Mouse (Mus musculus) heart, embryonic 16.5 days (tissue): Measurements from ENCODE around the gene Ddi2. TPM values are rescaled to one million over a fixed set of nuclear protein-coding genes. Genes with fewer than 3 reads are reported as not detected.

ENCODE experiments used
- ATAC-seq: fragments of 200-750 bp; cut with Nextera tagmentation; replicated peaks from 2 replicates; pipeline ENCODE4 v1.8.0; 2017; ENCODE audit warnings: moderate number of reproducible peaks; ENCODE audit not compliant: insufficient read depth, low FRiP score; ENCODE audit errors: extremely low read depth
- H3K27ac ChIP-seq: fragments of 300-500 bp; sonication (generic); 2 replicates; pipeline ENCODE4 v1.5.1; 2014; ENCODE audit warnings: mild to moderate bottlenecking, low read length, control low read depth, moderate library complexity
- H3K27me3 ChIP-seq: fragments of 300-500 bp; sonication (generic); 2 replicates; pipeline ENCODE4 v1.6.1; 2014; ENCODE audit warnings: low read length, mixed read lengths; ENCODE audit not compliant: control insufficient read depth, insufficient read depth
- H3K36me3 ChIP-seq: fragments of 300-500 bp; sonication (generic); 2 replicates; pipeline ENCODE4 v1.6.1; 2014; ENCODE audit not compliant: control insufficient read depth, insufficient read depth
- H3K4me1 ChIP-seq: fragments of 300-500 bp; sonication (generic); 2 replicates; pipeline ENCODE4 v1.6.1; 2014; ENCODE audit warnings: low read length, mixed read lengths; ENCODE audit not compliant: control insufficient read depth, insufficient read depth
- H3K4me2 ChIP-seq: fragments of 300-500 bp; sonication (generic); 2 replicates; pipeline ENCODE4 v1.6.1; 2014; ENCODE audit warnings: low read depth, mild to moderate bottlenecking, control low read depth, low read length
- H3K4me3 ChIP-seq: fragments of 300-500 bp; sonication (generic); 2 replicates; pipeline ENCODE4 v1.5.1; 2014; ENCODE audit warnings: mild to moderate bottlenecking, control low read depth, low read length
- H3K9ac ChIP-seq: fragments of 300-500 bp; sonication (generic); 2 replicates; pipeline ENCODE4 v1.6.1; 2014; ENCODE audit warnings: low read length, control low read depth
- H3K9me3 ChIP-seq: fragments of 300-500 bp; sonication (generic); replicated peaks from 2 replicates; pipeline ENCODE4 v1.6.1; 2016; ENCODE audit warnings: low read length; ENCODE audit not compliant: control insufficient read depth
- WGBS: fragments of 180-500 bp; shearing (Covaris S2); extraction: QIAGEN DNeasy Blood & Tissue Kit; methylation state at CpG from one replicate; pipeline ENCODE4 v1.1.7; 2014; 5-methylcytosine and 5-hydroxymethylcytosine counted together
- polyA plus RNA-seq: library from polyadenylated mRNA; unstranded; fragments of >200 nt; fragmentation: Nextera tagmentation; extraction: Ambion mirVana; gene quantifications from 2 replicates; pipeline ENCODE4 v1.2.1, GENCODE M21; 2015

Gene Ddi2
- polyA plus RNA-seq, 1 experiment from 2014 or later = 14.1 TPM

DNA sequence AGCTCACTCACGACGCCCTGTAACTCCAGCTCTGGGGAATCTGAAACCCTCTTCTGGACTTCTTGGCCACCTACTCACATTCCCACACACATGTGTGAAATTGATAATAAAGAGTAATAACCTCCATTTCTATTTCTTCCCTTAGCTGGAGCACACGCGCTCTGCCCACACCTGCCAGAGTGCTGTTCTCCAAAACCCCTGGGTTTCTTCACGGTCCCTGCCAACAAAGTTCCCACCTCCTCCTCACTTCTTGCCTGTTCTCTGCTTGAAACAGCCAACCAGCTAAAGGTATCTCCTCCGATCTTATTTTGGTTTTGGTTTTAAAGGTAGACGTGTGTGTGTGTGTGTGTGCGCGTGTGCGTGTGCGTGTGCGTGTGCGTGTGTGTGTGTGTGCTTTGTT is 7.2 kb upstream of the Ddi2 start:
- Histone ChIP-seq H3K4me3 (no peak overlapping the region), H3K27ac (no peak overlapping the region), H3K4me1 (peaks cover 8% of the 10 kb centered on the region), H3K9me3 (no peaks in the 10 kb centered on the region), H3K9ac (no peak overlapping the region), H3K4me2 (no peak overlapping the region), H3K27me3 (no peaks in the 10 kb centered on the region), H3K36me3 (no peaks in the 10 kb centered on the region)
- ATAC-seq = no peak
- WGBS = 79% methylated on average over 13 of the region's 13 CpGs

DNA sequence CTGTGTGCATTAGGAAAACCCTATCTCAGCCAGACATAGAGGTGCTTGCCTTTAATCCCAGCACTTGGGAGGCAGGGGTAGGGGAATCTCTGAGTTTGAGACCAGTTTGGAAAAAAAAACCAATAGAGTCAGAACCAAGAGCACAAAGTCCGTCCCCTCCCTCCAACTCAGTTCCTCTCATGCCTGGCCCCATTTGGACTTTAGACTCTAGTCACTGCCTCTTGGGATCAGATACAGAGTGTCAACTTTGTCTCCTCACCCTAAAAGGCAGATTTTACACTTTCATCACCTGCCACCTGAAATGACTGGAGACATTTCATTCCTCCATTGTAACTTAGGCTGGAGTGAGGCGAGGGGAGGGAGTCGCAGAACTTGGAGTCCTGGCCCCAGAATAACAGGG is 6.0 kb upstream of the Ddi2 start:
- Histone ChIP-seq H3K36me3 (no peaks in the 10 kb centered on the region), H3K4me3 (no peak overlapping the region), H3K27me3 (no peaks in the 10 kb centered on the region), H3K9me3 (no peaks in the 10 kb centered on the region), H3K4me1 (peaks cover 2% of the 10 kb centered on the region; the same call in 1 of the 2 replicates), H3K9ac (no peak overlapping the region), H3K27ac (no peak overlapping the region), H3K4me2 (no peak overlapping the region)
- WGBS = 77% methylated on average over 3 of the region's 3 CpGs
- no peak for ATAC-seq

DNA sequence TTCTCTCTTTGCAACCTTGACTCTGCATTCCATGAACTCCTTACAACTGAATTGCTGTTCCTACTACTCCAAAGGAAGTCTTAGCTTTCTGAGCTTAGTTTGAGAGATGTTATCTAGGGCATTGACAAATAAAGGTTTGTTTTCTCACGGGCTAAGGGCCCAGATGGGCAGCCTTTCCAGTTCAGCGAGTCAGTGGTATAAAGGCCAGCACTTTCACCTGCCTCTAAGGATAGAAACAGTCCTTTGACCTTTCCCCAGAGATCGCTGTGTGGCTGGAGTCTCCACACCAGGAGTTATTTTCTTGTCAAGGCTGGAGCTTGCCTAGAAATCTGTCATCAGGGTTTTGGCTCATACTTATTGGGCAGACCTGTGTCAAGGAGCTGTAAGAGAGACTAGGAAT is 2.5 kb upstream of the Ddi2 start:
- H3K4me3 ChIP-seq = no peak overlapping the region
- H3K36me3 ChIP-seq = no peaks in the 10 kb centered on the region
- no peak overlapping the region for H3K27ac ChIP-seq
- H3K9ac ChIP-seq = no peak overlapping the region
- H3K9me3 ChIP-seq = no peaks in the 10 kb centered on the region
- no peaks in the 10 kb centered on the region for H3K27me3 ChIP-seq
- peaks cover 20% of the 10 kb centered on the region for H3K4me1 ChIP-seq
- WGBS = 50% methylated on average over 3 of the region's 3 CpGs
- no peak overlapping the region for H3K4me2 ChIP-seq
- ATAC-seq = no peak

DNA sequence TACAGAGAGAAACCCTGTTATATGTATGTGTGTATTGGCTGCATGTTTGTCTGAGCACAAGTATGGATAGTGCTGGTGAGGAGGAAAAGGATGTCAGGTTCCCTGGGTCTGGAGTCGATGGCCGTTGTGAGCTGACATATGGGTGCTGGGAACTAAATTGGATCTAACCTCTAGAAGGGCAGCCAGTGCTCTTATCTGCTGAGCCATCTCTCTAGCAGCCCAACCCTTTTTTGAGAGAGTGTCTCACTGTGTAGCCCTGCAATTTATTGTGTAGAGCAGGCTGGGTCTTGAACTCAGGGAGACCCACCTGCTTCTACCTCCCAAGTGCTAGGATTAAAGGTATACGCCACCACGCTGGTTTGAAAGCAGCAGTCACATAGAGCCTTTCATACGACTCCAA is 2.1 kb upstream of the Ddi2 start:
- Histone ChIP-seq H3K27me3 (no peaks in the 10 kb centered on the region), H3K4me3 (no peak overlapping the region), H3K9ac (no peak overlapping the region), H3K36me3 (peaks cover 2% of the 10 kb centered on the region; the same call in 1 of the 2 replicates), H3K4me1 (peaks cover 23% of the 10 kb centered on the region), H3K27ac (no peak overlapping the region), H3K4me2 (no peak overlapping the region), H3K9me3 (no peaks in the 10 kb centered on the region)
- 75% methylated on average over 5 of the region's 5 CpGs for WGBS
- no peak for ATAC-seq

DNA sequence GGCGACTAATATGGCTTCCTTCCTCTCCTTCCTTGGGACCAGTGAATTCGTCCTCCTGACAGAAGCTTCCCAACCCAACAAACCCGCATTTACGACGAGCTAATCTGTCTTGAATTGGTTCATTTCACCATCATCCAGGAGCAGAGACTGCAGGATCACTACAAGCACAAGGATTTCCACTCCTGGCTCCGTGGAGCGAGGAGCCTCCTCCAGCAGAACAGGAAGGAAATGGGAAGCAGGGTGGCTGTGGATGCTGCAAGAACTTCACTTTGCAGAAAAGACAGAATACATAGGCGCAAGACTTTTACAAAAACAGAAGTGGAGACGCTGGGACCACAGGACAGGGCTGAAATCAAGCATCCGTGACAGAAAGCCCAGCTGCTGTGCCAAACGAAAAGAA is 1.4 kb upstream of the Ddi2 start:
- Histone ChIP-seq H3K27me3 (no peaks in the 10 kb centered on the region), H3K4me2 (no peak overlapping the region), H3K4me1 (peaks cover 26% of the 10 kb centered on the region), H3K36me3 (peaks cover 5% of the 10 kb centered on the region; the same call in 1 of the 2 replicates), H3K4me3 (no peak overlapping the region), H3K9ac (no peak overlapping the region), H3K27ac (no peak overlapping the region), H3K9me3 (no peaks in the 10 kb centered on the region; the same call in 1 of the 2 replicates)
- ATAC-seq = no peak
- WGBS = 62% methylated on average over 11 of the region's 11 CpGs

DNA sequence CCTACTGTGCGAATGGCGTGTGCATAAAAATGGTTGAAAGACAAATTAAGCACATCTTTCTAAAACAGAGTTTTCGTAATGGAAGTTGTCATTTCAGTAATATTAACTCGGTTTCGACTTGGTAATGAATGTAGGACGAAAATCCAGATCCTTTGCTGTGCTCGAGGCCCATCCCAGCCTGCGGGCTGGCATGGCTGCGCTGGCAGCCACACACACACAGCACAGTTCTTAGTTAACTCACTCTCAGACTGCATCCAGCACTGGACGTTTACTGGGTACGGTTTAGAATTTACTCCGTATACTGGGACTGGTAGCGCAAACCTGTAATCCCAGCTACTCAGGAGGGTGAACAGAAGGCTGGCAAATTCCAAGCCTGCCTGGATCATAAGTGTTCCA is 452 bp upstream of the Ddi2 start:
- Histone ChIP-seq H3K27ac (peak overlapping the region; percentile 97), H3K4me3 (peak overlapping the region; percentile 99), H3K9ac (peak overlapping the region; percentile 99), H3K27me3 (no peaks in the 10 kb centered on the region), H3K4me1 (peaks cover 26% of the 10 kb centered on the region), H3K36me3 (peaks cover 5% of the 10 kb centered on the region; the same call in 1 of the 2 replicates), H3K4me2 (peak overlapping the region; percentile 92), H3K9me3 (no peaks in the 10 kb centered on the region; the same call in 1 of the 2 replicates)
- WGBS = 10% methylated on average over 13 of the region's 13 CpGs
- no peak for ATAC-seq

DNA sequence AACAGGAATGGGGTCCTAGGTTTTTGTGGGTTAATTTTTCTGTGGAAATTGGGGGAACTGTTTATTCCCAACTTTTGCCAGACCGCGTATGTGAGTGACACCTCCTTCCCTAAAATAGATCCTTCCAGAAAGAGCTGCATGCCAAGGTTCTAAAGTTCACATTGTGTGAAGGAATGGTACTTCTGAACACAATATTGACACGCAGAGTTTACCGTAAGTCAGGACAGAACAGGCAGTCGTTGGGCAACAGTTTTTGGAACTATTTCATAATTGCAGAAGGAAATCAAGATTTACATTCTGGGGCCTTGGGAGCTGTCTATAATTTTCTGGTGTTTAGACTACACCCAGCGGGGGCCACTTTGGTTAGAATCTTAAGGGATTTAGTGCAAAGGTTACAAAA is 1.3 kb downstream of the Ddi2 start:
- peaks cover 26% of the 10 kb centered on the region for H3K4me1 ChIP-seq
- 35% methylated on average over 6 of the region's 6 CpGs for WGBS
- peak overlapping the region; percentile 97 for H3K27ac ChIP-seq
- ATAC-seq = no peak
- peak overlapping the region; percentile 99 for H3K9ac ChIP-seq
- no peaks in the 10 kb centered on the region for H3K27me3 ChIP-seq
- peak overlapping the region; percentile 92 for H3K4me2 ChIP-seq
- no peaks in the 10 kb centered on the region; the same call in 1 of the 2 replicates for H3K9me3 ChIP-seq
- H3K4me3 ChIP-seq = peak overlapping the region; percentile 99
- H3K36me3 ChIP-seq = peaks cover 7% of the 10 kb centered on the region; the same call in 1 of the 2 replicates

DNA sequence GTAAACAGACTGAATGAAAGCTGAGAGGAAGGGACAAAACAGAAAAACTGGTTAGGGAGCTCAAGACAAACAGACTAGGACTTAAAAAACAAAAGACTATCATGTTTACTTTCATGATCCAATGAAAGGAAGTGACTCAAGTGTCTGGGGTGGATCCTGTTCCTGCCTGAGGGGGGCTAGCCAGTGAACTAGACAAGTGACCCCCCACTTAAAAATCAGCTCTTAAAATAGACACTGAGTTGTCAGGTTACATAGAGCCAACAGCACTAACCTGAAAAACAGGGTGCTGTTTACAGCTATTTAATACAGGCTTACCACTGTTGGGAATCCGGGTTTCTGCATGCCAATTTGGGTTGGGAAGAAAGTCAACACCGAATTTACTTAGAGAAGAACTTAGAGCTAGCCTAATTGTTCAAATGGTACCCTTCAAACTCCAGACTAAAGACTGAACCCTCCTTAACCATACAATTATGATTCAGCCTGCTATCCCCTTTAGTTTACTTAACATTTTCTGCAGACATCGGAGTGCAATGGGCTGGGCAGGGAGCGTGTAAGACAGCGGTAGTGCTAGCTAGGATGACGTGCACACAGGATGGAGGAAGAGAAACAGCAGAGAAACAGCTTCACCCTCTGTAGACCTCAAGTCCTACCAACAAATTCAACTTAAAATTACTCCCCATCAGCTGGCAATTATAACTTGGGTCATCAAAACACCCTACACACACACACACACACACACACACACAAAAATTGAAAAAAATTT is 2.3 kb downstream of the Ddi2 start:
- Histone ChIP-seq H3K36me3 (peaks cover 7% of the 10 kb centered on the region; the same call in 1 of the 2 replicates), H3K9ac (no peak overlapping the region), H3K9me3 (no peaks in the 10 kb centered on the region; the same call in 1 of the 2 replicates), H3K27me3 (no peaks in the 10 kb centered on the region), H3K4me2 (peak overlapping the region; percentile 92), H3K27ac (peak overlapping the region; percentile 97), H3K4me1 (peaks cover 29% of the 10 kb centered on the region), H3K4me3 (peak overlapping the region; percentile 99; the same call in 1 of the 2 replicates)
- no peak for ATAC-seq
- WGBS = 57% methylated on average over 6 of the region's 6 CpGs

DNA sequence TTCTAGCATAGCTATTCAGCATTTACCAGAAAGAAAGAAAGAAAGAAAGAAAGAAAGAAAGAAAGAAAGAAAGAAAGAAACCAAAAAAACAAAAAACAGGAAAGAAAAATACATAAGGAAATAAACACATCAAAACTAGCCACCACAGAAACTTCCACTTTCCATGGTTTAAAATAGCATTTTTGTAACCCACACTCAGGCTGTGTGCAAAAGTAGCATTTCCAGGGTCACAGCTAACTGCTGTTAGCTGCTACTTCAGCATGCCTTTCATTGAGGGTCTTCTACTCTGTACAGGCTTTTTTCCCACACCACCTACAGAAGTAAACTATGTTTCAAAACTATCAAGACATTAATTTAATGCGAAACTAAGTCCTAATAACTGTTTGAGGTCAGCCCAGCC is 3.9 kb downstream of the Ddi2 start:
- Histone ChIP-seq H3K27ac (no peak overlapping the region), H3K4me3 (no peak overlapping the region), H3K9me3 (no peaks in the 10 kb centered on the region; the same call in 1 of the 2 replicates), H3K4me1 (peaks cover 40% of the 10 kb centered on the region), H3K36me3 (peaks cover 7% of the 10 kb centered on the region; the same call in 1 of the 2 replicates), H3K9ac (no peak overlapping the region), H3K27me3 (no peaks in the 10 kb centered on the region), H3K4me2 (no peak overlapping the region)
- WGBS = 94% methylated on average over 1 of the region's 1 CpGs
- no peak for ATAC-seq
